In the genomic region with DNA sequence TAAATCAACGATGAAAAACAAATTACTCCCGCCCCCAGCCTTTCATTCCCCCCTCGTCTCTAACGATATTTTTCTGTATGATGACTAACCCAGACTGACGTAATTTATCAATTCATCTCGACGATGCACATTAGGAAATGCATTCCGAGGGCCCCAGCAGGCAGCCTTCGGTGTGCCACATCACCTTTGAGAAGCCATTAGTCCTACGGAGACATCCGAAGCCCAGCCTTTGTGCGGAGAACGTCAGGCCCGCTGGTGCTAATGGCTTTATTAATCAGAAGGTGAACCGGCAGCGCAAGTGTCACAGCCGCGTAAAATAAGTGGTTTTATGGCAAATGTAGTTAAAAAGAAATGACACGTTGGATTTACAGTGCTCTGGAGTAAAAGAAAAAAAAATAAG, we compare ENCODE assay signal across 21 mouse cellular contexts.
DNase-seq lines count a peak whose midpoint lies in the region; ATAC-seq lines count a peak whose summit lies in the region.
"Had no signal": no experiment of that assay in that cellular context is flagged by ENCODE, and none has a peak within 500 bp of the region (broad histone marks: within the 10 kb centered on the region; RNA-seq: fewer than 3 reads in every experiment).

No protein-coding gene starts in this region.

- 0 out of 2 replicates have a peak, but pooled peaks cover 6% of the 10 kb centered on the region for H3K27me3 ChIP-seq in forebrain, embryonic 12.5 days
- no peaks in the 10 kb centered on the region for H3K27me3 ChIP-seq in forebrain, embryonic 11.5 days (ENCODE audit: control insufficient read depth, insufficient read depth, low read length)
- H3K27me3 ChIP-seq in neural tube, embryonic 11.5 days (ENCODE audit: control insufficient read depth, insufficient read depth, low read length), result no peaks in the 10 kb centered on the region
- H3K27me3 ChIP-seq in midbrain, embryonic 15.5 days (replicated peaks), result no peaks in the 10 kb centered on the region
- H3K27me3 ChIP-seq: embryonic facial prominence, embryonic 12.5 days; limb, embryonic 15.5 days; liver, embryonic 15.5 days; Patski had no signal

- no peak for DNase-seq in forebrain, embryonic 11.5 days (ENCODE audit: low spot score)
- peak; percentile 49 for DNase-seq in neural tube, embryonic 11.5 days (ENCODE audit: low spot score)
- no peak for DNase-seq in neural tube, embryonic 10.5 days (ENCODE audit: extremely low spot score, low spot score)
- no peak for DNase-seq in embryo, embryonic 9.5 days (ENCODE audit: extremely low spot score)
- DNase-seq in frontal cortex, postnatal 14 days (ENCODE audit: low spot score in 2 of 2), result no peak
- DNase-seq in adrenal gland, postnatal 14 days, result no peak
- DNase-seq: adrenal gland, adult 8-10 months; cerebellum, adult 9-11 months; gastrocnemius, postnatal 36 days; kidney, adult 11 months; right cerebral cortex, adult 18-20 months had no signal

- no peak overlapping the region for H3K4me3 ChIP-seq in forebrain, embryonic 12.5 days (replicated peaks)
- H3K4me3 ChIP-seq in forebrain, embryonic 11.5 days (ENCODE audit: low read depth, low read length), result no peak overlapping the region
- no peak overlapping the region for H3K4me3 ChIP-seq in neural tube, embryonic 11.5 days (ENCODE audit: low read depth, low read length)
- H3K4me3 ChIP-seq in midbrain, embryonic 15.5 days, result no peak overlapping the region
- H3K4me3 ChIP-seq: embryonic facial prominence, embryonic 12.5 days; erythroblast, embryonic 14.5 days; layer of hippocampus, adult 2 months; limb, embryonic 15.5 days; liver, embryonic 15.5 days had no signal

- no peak overlapping the region for H3K4me2 ChIP-seq in forebrain, embryonic 12.5 days
- no peak overlapping the region for H3K4me2 ChIP-seq in forebrain, embryonic 11.5 days (ENCODE audit: low read depth, low read length, severe bottlenecking)
- no peak overlapping the region for H3K4me2 ChIP-seq in neural tube, embryonic 11.5 days (ENCODE audit: low read depth)
- H3K4me2 ChIP-seq in midbrain, embryonic 15.5 days, result 0 out of 2 replicates have a peak overlapping the region, but pooled peaks have one; percentile 2
- H3K4me2 ChIP-seq: embryonic facial prominence, embryonic 12.5 days; limb, embryonic 15.5 days; liver, embryonic 15.5 days had no signal

- peak overlapping the region; percentile 25; the same call in 1 of the 2 replicates for H3K27ac ChIP-seq in forebrain, embryonic 12.5 days
- H3K27ac ChIP-seq in forebrain, embryonic 11.5 days (ENCODE audit: low read depth, low read length), result no peak overlapping the region
- no peak overlapping the region for H3K27ac ChIP-seq in neural tube, embryonic 11.5 days (ENCODE audit: low read depth, low read length)
- 0 out of 2 replicates have a peak overlapping the region, but pooled peaks have one; percentile 13 for H3K27ac ChIP-seq in midbrain, embryonic 15.5 days
- H3K27ac ChIP-seq: embryonic facial prominence, embryonic 12.5 days; layer of hippocampus, adult 2 months; limb, embryonic 15.5 days; liver, embryonic 15.5 days; stomach, postnatal 0 days had no signal

- no peak overlapping the region for H3K9ac ChIP-seq in forebrain, embryonic 12.5 days
- H3K9ac ChIP-seq in forebrain, embryonic 11.5 days (ENCODE audit: low read length), result no peak overlapping the region
- no peak overlapping the region for H3K9ac ChIP-seq in neural tube, embryonic 11.5 days (ENCODE audit: low read length)
- no peak overlapping the region for H3K9ac ChIP-seq in midbrain, embryonic 15.5 days
- H3K9ac ChIP-seq: embryonic facial prominence, embryonic 12.5 days; limb, embryonic 15.5 days; liver, embryonic 15.5 days had no signal

- H3K4me1 ChIP-seq in forebrain, embryonic 12.5 days, result peaks cover 10% of the 10 kb centered on the region; the same call in 1 of the 2 replicates
- H3K4me1 ChIP-seq in forebrain, embryonic 11.5 days (replicated peaks; ENCODE audit: control insufficient read depth, insufficient read depth, low read length), result 0 out of 2 replicates have a peak, but pooled peaks cover 2% of the 10 kb centered on the region
- peaks cover 9% of the 10 kb centered on the region for H3K4me1 ChIP-seq in neural tube, embryonic 11.5 days (ENCODE audit: control insufficient read depth, insufficient read depth, low read length)
- peaks cover 8% of the 10 kb centered on the region for H3K4me1 ChIP-seq in midbrain, embryonic 15.5 days
- H3K4me1 ChIP-seq: embryonic facial prominence, embryonic 12.5 days; limb, embryonic 15.5 days; liver, embryonic 15.5 days had no signal

- no peaks in the 10 kb centered on the region for H3K9me3 ChIP-seq in forebrain, embryonic 12.5 days
- H3K9me3 ChIP-seq in forebrain, embryonic 11.5 days (ENCODE audit: control insufficient read depth, low read length), result no peaks in the 10 kb centered on the region
- no peaks in the 10 kb centered on the region for H3K9me3 ChIP-seq in neural tube, embryonic 11.5 days (ENCODE audit: control insufficient read depth, low read length)
- H3K9me3 ChIP-seq in midbrain, embryonic 15.5 days, result no peaks in the 10 kb centered on the region
- H3K9me3 ChIP-seq: embryonic facial prominence, embryonic 12.5 days; limb, embryonic 15.5 days; liver, embryonic 15.5 days had no signal

- H3K36me3 ChIP-seq in forebrain, embryonic 12.5 days (replicated peaks), result no peaks in the 10 kb centered on the region
- no peaks in the 10 kb centered on the region for H3K36me3 ChIP-seq in forebrain, embryonic 11.5 days (ENCODE audit: control insufficient read depth, insufficient read depth, low read length)
- H3K36me3 ChIP-seq in neural tube, embryonic 11.5 days (ENCODE audit: control insufficient read depth, insufficient read depth, low read length), result no peaks in the 10 kb centered on the region
- no peaks in the 10 kb centered on the region for H3K36me3 ChIP-seq in midbrain, embryonic 15.5 days (replicated peaks)
- H3K36me3 ChIP-seq: embryonic facial prominence, embryonic 12.5 days; limb, embryonic 15.5 days; liver, embryonic 15.5 days had no signal

- ATAC-seq in forebrain, embryonic 12.5 days (ENCODE audit: low FRiP score), result no peak
- ATAC-seq in forebrain, embryonic 11.5 days (replicated peaks; ENCODE audit: low FRiP score), result no peak
- no peak for ATAC-seq in neural tube, embryonic 11.5 days (ENCODE audit: insufficient read depth, low FRiP score, low TSS enrichment)
- no peak for ATAC-seq in midbrain, embryonic 15.5 days (replicated peaks)
- ATAC-seq: lung, postnatal 0 days; Patski had no signal

- 51% methylated on average over 19 of the region's 19 CpGs for WGBS in forebrain, embryonic 12.5 days
- WGBS in forebrain, embryonic 11.5 days, result 60% methylated on average over 19 of the region's 19 CpGs
- WGBS in neural tube, embryonic 11.5 days, result 44% methylated on average over 19 of the region's 19 CpGs
- WGBS in midbrain, embryonic 15.5 days, result 37% methylated on average over 19 of the region's 19 CpGs

Comparison
In these comparisons a context has a peak if more than half of its experiments do, and no peak if none do; other contexts are left out.
1. H3K27ac ChIP-seq: peak in forebrain, embryonic 12.5 days (single experiment) and midbrain, embryonic 15.5 days (single experiment); none in forebrain, embryonic 11.5 days (single experiment) and neural tube, embryonic 11.5 days (single experiment).